Mouse (Mus musculus): Measurements from ENCODE around the gene Fbxl3.

Fbxl3 gene

DNA sequence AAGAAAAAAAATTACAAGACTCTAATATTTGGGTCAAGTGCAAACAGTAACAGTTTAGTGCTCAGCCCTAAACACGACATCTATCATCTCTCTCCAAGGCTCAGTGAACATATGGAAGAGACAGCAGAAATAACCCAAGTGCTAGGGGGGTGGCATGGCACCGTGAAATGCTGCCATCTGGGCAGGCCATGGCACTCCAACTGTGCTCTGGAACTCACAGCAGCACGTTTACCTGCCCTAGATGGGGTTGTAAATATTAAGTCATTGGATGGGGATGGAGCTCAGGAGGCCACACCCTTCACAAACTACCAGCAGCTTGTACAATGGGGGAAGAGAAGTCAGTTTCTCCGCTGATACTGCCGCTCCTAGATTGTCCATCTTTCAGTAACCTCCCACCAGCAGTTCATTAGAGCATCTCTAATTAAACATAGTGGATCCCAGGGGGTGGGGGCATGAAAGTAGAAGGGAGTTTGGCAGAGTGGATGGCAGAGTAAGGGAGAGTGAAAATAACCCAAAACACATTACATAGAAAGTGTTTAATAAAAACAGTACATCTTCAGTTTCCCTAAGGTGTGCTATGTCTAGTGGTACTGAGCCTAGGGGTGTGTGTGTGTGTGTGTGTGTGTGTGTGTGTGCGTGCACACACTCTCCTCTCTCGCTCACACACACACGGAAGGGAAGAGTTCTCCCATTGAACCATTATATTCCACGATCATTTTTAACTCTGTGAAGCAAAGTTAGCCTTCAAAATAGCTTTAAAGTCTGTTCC lies 20.0 kb downstream of the Fbxl3 start:
- DNase-seq, result peak; percentile 87 to 89

DNA sequence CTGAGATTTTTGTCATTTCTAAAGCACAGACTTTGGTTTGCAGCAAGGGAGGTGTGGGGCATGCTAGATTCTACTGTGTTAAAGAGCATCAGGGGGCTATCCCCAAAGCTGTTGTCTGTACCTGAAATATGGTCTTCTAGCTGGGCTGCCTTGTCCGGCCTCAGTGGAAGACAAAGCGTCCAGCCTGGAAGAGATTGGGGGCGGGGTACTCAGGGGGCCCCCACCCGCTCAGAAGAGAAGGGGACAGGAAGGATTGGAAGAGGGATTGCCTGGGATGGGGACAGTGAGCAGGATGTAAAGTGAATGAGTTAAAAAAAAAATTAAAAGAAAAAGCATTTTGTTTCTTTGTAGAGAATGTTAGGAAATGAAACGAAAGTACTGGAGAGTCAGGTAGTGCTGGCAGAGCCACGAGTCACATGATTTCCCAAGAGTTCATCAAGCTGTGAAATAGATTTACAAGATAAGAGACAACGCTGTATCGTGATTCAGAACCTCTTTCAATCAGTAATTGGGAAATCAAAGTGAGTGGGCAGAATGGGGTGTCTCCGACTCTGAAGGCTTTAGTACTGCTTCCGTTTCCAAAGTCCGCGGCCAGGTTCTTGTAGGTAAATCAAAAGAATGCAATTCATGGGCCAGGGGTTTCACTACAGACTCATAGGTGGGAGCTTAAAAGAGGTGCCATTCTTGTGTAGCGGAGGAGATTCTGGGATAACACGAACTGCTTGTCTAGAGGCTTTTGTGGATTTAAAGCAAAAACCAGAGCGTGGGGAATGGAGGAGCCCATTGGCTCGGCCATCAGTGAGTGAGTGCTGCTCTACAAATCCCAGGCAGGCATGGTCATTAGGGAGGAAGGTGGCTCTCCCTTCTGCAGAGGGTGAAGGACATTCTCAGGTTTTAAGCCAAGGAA lies 21.1 kb downstream of the Fbxl3 start:
- peak; percentile 43 to 49 for DNase-seq

DNA sequence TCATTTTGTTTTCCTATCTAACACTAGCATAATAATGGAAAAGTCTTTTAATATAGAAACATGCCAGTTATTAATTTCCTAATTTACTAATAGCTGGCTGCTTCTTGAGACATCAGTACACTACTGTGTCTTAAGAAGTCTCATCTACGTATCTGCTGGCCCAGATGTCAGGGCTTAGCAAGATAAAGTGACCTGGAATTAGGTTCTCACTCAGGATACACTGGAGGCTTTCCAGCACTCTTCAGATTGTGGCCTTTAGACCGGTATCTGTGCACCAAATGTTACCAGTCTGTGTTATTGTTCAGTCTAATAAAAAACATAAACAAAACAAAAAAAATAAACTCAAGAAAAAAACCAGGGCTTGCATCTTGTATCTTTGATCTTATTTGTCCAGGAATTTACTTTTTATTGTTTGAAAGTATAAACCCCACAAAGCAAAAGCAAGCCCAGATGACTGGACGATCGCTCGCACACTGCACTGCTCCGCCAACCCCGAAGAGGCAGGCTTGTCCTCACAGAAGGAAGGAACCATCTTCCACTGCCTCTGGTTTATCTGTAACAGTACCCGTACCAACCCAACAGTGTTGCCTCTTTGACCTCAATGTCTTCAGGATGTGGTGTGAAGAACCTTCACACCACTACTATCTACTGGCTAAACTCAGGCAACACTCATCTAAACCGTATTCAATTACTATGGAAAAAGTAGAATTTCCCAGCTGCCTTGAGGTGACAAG lies 21.9 kb downstream of the Fbxl3 start:
- DNase-seq, result no peak

DNA sequence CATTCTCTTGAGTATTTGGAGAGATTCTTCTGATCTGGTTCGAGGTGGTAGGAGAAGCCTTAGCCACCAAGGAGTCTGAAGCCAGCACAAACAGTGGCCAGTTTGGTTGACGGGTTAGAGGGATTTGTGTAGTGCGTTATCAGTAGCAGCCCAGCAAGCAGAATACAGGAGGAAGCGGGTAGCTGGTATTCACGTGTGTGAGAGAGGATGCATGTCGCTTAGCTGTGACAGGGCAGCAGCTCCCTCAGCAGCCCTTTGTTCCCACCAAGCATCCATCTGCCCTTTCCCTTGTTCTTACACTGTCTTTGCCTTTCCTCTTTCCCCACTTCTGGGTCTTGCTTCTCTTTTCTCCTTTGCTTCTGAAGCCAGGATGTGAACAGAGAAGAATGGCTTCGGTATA lies 24.2 kb downstream of the Fbxl3 start:
- no peak for DNase-seq

DNA sequence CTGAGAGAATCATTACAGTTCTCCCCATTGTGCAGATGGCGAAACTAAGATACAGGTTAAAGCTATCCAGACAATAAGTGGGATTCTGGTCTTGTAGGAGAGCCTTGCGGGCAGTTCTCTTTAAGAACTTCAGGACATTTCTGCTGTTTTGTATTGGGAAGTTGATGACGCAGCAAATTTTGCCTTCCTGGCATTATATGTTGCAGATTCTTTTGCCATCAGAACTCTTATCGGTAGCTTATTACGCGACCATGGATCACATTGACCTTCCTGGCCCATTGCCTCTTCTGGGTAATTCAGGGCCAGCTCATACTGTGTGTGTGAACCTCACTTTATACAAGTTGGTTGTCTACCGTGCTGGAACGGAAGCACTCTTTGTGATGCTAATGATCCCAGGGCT lies 25.5 kb downstream of the Fbxl3 start:
- no peak for DNase-seq

DNA sequence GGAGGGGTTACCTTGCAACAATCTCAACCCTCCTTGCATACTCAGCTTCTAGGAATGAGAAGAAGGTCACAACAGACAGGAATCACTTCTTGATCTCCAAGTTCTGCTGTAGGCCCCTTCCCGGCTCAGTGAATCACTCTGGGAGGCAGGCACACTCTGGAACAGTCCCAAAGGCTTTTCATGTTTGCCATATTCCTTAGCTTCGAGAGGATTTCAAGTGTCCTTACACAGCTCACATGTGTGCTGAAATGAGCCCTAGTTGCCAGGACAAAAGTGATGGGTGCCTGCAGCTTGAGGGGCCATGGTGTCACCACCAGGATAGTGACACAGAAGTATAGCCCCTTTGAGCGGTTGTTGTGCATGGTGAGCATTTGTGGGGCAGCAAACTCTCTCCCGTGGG lies 26.6 kb downstream of the Fbxl3 start:
- DNase-seq, result no peak

DNA sequence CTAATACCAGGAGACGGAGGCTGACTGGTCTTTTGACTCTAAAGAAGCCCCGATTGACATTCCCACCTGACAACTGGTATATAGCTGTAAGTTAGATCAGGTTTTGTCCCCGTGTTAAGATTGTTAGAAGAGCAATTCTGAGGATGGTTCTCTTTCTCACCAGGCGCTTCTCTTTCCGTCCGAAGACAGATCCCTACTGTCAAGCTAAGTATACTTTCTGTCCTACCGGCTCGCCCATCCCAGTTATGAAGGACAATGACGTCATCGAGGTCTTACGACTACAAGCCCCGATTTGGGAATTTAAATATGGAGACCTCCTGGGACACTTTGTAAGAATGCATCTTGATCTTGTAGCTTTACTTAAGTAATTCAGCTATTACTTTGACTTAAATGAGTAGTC lies 27.9 kb downstream of the Fbxl3 start:
- DNase-seq, result no peak

DNA sequence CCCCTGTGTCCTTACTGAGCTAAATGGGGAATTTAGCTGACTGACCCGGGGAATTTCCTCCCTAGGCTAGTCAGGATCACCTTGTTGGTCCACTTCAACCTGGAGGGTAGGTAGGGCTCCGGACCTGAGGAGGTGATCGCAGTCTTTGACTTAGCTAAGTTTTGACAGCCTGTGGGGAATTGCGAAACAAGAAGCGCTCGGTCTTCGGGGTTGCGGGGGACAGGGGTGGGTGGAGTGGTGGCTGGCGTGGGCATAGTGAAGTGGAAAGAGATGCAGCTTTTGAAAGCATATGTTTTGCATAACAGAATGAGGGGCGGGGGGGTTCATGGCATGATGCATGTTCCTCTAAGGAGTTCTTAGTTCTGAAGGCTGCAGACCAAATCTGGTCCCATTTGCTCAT lies 28.6 kb downstream of the Fbxl3 start:
- DNase-seq, result peak in 1 of 2 experiments; percentile 43

DNA sequence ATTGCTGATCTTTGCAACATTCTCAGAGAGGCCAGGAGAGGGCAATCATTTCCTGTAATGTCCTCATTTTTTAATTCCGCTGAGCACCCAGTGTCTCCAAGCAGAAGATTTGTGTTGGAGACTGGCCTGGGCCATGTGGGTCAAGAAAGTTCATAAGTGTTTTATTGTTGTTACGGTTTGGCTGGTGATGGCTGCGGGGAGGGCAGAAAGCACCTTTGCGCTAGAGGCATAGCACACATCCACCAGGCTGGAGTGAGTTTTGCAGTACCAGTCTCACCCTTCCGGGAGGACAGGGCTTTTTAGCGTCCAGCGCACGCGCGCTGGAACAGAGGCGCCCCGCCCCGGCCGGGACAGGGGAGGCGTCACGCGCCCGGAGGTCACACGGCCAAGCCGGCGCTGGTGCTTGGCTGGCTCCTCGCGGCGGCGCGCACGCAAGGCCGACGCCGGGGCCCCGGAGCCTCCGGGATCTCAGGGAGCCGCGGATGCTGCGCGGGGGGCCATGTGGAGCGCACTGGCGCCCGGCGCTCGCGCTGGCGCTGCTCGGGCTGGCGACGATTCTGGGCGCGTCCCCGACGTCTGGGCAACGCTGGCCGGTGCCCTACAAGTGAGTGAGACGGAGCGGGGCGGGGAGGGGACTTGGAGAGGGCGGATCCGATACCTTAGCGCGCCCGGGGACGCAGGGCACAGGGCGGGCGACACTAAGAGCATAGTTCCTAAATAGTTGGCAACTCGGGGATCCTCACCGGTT lies 29.3 kb downstream of the Fbxl3 start, which contains the start of gene Cln5:
Gene Cln5, plus strand, starts transcription at position 353 of the 748 bp plus-strand sequence.
- peak; percentile 95 to 97 for DNase-seq

DNA sequence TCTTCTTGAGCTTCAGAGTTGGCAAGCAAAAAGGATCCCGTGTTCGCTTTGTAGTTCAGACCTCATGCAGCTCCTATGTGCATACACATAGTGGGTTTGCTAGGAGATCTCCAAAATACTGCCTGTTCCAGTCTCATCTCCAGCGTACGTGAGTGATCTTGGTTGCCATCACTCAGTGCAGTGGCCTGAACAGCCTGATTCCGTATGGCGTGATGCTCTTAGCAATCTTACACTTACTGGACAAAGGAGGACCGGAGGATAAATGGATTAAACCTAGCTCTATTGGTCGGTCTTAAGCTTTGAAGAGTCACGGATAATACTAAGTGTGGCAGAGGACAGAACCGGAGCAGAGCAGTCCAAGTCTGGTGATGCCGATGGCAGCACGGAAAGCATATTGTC lies 29.9 kb downstream of the Fbxl3 start:
- DNase-seq, result no peak

DNA sequence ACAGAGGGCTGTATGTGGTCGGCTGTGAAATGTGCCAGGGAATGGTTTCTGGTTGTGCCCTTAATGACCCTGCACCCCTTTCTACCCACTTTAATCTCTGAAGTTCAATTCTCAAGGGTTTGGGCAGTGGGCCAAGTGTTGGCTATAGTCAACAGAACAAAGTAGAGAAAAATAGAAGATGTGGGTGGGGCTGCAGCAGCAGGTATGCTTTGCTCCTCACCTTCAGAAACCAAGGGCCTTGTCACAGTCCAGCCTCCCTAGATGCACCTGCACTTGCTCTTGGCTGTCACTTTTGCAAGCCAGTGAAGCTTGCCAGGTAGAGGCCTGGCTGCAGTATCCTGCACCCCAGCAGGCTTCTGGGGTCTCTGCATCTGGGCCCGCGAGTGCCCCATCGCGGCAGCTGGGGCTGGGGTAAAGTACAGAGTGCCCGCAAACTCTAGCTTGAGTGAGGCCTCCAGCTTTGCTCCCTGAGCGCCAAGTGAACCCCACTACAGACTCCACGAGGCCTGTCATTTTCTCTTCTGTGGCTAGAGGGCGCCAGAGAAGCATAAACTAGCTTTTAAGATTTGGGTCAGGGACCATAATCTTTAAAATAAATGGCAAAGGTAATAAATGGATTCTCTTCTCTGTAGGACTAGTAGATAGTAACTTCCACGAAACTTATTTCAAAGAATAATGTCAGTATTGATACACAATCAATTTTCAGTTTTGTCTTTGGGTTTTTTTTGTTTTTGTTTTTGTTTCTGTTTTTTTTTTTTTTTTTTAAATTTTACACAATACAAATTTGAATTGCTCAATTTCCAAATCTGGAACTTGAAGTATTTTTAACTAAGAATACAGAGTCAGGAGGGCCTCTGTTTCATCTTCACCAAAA lies 33.8 kb downstream of the Fbxl3 start:
- DNase-seq, result peak; percentile 89 to 92

DNA sequence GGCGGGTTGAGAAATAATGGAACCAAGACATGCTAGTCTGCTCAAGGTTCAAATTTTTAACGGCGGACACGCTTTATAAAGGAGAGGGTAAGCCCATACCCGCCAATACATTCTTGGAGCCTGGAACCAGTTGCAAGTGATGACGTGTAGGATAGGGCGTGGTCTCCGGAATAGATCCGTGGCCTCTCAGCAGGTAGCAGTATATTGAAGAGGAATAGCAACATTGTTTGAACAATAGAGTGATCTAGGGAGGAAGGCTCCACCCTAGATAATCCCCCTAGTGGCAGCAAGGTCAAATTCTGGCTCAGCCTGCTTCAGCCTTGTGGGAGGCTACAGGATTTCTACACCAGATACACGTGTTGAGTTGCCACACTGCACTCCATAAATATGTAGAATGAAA lies 39.9 kb downstream of the Fbxl3 start:
- DNase-seq, result no peak

DNA sequence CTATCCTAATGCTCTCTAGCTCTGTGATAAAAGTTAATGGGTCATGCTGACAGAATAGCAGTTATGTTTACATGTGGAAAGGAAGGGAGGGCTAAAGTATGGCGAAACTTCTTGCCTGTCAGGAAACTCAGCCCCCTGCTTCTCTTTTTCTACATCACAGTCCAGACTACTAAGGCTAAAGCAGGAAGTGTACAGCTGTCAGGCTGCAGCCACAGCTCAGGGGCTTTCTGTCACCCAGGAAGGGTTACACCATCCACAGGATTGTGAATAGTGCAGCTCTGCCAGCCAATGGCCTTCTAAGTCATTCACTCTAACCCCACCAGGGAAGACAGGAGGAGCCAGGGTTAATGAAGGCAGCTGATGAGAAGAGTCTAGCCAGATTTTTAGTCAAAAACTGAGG lies 40.4 kb downstream of the Fbxl3 start:
- no peak for DNase-seq

DNA sequence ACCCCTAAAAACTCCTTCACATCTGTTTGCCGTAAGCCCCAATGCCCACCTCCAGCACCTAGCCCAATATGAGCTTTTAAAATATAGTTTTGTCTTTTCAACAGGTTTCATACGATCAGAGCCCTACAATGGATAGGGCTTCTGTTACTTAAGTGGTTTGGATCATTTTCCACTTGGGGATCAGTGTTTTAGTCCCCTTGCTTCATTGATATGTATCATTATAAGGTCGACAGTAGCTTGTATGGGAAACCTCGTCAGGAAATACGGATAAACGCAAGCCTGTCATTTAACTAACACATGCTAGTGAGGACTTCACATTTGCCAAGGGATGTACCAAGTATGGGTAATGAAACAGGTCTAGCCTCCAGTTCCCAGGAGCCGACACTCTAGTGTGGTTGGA lies 42.8 kb downstream of the Fbxl3 start:
- no peak for DNase-seq

DNA sequence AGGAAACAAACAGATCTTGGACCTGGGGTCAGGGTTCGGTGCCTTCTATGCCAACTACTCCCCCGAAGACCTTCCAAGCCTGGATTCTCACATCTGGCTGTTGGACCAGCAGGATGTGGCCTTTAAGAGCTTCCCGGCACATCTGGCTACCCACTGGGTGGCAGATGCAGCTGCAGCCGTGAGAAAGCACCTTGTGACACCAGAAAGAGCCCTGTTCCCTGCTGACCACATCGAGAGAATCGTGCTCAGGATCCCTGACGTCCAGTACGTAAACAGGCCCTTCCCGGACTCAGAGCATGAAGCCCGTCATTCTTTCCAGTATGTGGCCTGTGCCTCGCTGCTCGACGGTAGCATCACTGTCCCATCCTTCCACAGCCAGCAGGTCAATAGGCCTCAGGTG lies 44.6 kb downstream of the Fbxl3 start:
- no peak for DNase-seq

DNA sequence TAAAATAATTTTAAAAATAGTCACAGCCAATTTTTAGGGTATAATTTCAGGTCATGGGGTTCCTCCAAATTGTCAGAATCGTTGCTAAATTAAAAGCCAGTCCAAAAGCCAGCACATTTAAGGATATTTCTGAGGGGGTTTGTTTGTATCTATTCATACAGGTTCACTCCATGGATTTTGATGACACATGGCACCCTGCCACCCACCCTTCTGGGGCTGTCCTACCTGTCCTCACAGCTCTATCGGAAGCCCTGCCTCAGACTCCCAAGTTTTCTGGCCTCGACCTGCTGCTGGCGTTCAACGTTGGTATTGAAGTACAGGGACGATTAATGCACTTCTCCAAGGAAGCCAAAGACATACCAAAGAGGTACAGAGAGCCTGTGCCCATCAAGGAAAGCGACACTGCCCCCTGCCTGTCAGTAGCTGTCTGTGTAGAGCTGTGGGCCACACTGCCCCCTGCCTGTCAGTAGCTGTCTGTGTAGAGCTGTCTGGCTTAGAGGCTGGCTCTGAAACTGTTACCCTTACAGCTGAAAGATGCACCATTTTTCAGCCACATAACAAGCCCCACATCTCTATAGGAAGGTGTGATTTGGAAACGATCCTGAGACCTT lies 48.1 kb downstream of the Fbxl3 start:
- peak; percentile 56 to 78 for DNase-seq

DNA sequence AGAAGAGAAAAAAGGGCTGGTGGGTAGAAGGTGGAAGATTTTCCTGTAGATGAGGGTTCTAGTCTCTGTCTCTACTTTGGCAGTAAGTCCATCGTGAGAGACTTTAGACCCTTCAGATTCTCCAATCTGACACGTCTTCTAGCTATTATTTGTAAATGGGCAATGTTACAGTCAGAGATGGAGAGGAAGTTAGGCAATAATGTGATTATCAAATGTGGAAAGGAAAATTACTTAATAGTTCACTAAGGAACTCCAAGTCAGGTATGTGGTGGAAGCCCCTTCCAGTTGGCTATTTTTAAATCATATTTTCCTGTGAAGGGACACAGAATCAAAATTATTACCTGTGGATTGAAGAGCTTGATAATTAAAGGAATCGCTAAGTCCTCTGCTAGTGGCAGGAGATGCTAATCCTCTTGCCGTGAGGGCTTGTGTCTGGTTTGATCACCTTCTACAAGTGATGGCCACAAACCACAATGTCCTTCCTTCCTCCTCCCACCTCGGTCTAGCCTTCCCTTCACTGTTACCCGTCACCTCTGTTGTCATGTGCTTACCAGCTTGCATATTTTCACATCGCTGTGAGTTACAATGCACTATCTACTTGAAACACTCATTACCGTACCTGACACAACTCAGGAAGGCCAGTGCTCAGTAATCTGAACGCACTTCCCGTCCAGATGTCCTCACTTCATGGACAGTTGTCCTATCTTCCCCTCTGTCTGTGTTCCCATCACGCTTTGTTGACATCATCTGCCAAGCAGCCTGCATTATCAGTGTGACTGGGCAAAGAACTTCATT lies 50.9 kb downstream of the Fbxl3 start:
- DNase-seq, result no peak

DNA sequence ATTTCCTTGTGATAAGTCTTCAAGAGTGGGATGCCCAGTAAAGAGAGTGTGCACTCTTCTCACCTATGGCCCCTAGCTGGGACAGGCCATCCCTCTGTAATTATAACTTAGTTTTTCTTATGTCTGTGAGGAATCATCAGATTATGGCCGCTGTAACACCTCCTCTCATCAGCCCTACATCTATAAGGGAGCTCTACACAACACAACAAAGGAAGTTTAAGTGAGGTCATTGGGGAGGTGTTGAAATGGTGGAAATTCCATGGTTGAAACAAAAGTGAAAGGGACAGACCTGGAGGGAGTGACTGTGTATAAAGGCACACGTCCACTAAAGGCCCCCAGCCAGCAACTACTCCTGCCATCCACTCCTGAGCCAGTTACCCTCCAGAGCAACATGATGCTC lies 52.7 kb downstream of the Fbxl3 start, which contains the start of gene Acod1:
Gene Acod1, plus strand, starts transcription at position 301 of the 400 bp plus-strand sequence.
- no peak for DNase-seq

DNA sequence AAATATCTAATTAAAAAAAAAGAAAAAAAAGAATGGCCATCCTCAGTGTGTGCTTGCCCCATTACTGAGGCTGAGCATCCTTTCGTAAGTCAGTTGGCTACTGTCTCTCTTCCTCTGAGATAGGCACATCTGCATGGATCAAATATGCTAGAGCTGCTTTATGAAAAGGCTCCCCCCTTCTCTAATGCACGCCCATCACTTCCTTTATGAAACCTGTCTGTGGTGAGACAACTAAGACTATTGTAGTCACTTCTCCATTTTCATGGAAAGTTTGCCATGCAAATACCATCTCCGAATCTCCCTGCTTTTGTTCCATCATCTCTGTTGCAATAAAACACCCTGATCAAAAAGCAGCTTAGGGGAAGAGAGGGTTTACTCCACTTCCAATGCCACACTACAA lies 62.4 kb downstream of the Fbxl3 start:
- no peak for DNase-seq

DNA sequence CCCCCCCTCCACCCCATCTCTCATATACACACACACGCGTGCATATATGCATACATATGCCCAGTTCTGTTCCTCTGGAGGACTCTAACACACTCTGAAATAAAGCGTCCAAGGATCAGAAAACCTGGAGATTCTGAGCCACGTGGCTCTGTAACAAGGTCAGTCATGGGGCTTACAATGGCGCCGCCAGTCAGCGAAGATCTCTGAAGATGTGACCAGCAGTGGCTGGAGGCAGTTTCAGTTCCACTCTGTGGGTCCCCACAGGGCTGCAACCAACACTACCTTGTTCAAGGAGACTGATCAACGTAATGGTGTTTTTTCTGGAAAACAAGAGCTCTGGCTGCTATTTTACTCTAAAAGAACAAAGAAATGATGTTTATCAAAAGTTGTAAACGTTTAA lies 65.3 kb downstream of the Fbxl3 start:
- DNase-seq, result no peak

All from cerebellum, postnatal 25 days (tissue).